Mouse (Mus musculus) urinary bladder, postnatal 0 days (tissue): Measurements from ENCODE around the gene Gm11239. TPM values are rescaled to one million over a fixed set of nuclear protein-coding genes. Genes with fewer than 3 reads are reported as not detected.

Experiments
- polyA plus RNA-seq: library from polyadenylated mRNA; unstranded; fragments of >200 nt; fragmentation: Nextera tagmentation; extraction: Ambion mirVana; gene quantifications from 2 replicates; pipeline ENCODE4 v1.2.1, GENCODE M21; 2015

Gm11239 gene
- not detected in 2 replicates for polyA plus RNA-seq

DNA sequence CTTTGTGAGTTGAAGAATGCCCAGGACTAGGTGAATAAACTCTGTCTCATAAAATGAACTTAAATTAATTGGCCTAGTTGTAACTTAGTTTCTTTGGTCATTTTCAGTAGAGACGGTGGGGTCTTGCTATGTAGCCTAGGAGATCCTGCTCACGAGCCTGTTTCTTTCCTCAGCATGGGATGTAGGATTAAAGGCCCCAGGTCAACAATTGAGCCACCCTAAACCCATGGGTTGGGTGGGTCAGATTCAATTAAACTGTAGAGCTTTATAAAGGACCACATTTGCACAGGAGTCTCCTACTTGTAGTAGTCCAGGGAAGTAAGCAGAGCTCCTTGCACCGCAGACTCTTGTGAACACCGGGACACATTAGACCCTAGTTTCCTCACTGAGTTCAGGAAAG lies at the start of gene Gm11239:
TSS of gene Gm11239 (plus strand) at position 301 of the 400 bp plus-strand sequence.

DNA sequence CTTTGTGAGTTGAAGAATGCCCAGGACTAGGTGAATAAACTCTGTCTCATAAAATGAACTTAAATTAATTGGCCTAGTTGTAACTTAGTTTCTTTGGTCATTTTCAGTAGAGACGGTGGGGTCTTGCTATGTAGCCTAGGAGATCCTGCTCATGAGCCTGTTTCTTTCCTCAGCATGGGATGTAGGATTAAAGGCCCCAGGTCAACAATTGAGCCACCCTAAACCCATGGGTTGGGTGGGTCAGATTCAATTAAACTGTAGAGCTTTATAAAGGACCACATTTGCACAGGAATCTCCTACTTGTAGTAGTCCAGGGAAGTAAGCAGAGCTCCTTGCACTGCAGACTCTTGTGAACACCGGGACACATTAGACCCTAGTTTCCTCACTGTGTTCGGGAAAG lies 45.5 kb upstream of the Gm11239 start, which contains the start of gene Gm11237:
TSS of gene Gm11237 (plus strand) at position 301 of the 400 bp plus-strand sequence.

DNA sequence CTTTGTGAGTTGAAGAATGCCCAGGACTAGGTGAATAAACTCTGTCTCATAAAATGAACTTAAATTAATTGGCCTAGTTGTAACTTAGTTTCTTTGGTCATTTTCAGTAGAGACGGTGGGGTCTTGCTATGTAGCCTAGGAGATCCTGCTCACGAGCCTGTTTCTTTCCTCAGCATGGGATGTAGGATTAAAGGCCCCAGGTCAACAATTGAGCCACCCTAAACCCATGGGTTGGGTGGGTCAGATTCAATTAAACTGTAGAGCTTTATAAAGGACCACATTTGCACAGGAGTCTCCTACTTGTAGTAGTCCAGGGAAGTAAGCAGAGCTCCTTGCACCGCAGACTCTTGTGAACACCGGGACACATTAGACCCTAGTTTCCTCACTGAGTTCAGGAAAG lies 30.3 kb upstream of the Gm11239 start, which contains the start of gene Gm11236:
TSS of gene Gm11236 (plus strand) at position 301 of the 400 bp plus-strand sequence.

DNA sequence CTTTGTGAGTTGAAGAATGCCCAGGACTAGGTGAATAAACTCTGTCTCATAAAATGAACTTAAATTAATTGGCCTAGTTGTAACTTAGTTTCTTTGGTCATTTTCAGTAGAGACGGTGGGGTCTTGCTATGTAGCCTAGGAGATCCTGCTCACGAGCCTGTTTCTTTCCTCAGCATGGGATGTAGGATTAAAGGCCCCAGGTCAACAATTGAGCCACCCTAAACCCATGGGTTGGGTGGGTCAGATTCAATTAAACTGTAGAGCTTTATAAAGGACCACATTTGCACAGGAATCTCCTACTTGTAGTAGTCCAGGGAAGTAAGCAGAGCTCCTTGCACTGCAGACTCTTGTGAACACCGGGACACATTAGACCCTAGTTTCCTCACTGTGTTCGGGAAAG lies 15.1 kb downstream of the Gm11239 start, which contains the start of gene Gm428:
TSS of gene Gm428 (plus strand) at position 301 of the 400 bp plus-strand sequence.

Other genes starting within 250 kb of the Gm11239 start
- gene Gm11238, start 60.5 kb upstream of the Gm11239 start, polyA plus RNA-seq, result not detected in 2 replicates
- not detected in 2 replicates for gene Gm11237, start 45.4 kb upstream of the Gm11239 start, polyA plus RNA-seq
- gene Gm11236, start 30.2 kb upstream of the Gm11239 start, polyA plus RNA-seq, result not detected in 2 replicates
- not detected in 2 replicates for gene Gm428, start 15.2 kb downstream of the Gm11239 start, polyA plus RNA-seq
- 4.2 and 5.5 TPM in 2 replicates for gene Rasef, start 122.6 kb downstream of the Gm11239 start, polyA plus RNA-seq
- gene Gm11758, start 207.9 kb downstream of the Gm11239 start, polyA plus RNA-seq, result not detected in 2 replicates
- gene Gm11757, start 222.8 kb downstream of the Gm11239 start, polyA plus RNA-seq, result not detected in 2 replicates
- not detected in 2 replicates for gene Gm13871, start 237.6 kb downstream of the Gm11239 start, polyA plus RNA-seq